Mouse (Mus musculus) neutrophil, adult 5-6 weeks (primary cell): ENCODE data around the gene Flnb. TPM values are rescaled to one million over a fixed set of nuclear protein-coding genes. Genes with fewer than 3 reads are reported as not detected.

Source experiments
- ATAC-seq: fragments of 151-379, 151-347 bp; 2 replicates; pipeline ENCODE4 v1.8.0; 2017; ENCODE audit warnings: mild to moderate bottlenecking, moderate TSS enrichment; ENCODE audit not compliant: insufficient number of reproducible peaks, poor library complexity, low FRiP score, severe bottlenecking; ENCODE audit errors: extremely low read depth
- total RNA-seq: library from RNA; stranded (forward); fragments of 200-1000 nt; gene quantifications from 2 replicates; pipeline ENCODE4 v1.2.3, GENCODE M21; 2017

The Flnb gene
- total RNA-seq, 1 experiment from 2014 or later, result 9.3 TPM

DNA sequence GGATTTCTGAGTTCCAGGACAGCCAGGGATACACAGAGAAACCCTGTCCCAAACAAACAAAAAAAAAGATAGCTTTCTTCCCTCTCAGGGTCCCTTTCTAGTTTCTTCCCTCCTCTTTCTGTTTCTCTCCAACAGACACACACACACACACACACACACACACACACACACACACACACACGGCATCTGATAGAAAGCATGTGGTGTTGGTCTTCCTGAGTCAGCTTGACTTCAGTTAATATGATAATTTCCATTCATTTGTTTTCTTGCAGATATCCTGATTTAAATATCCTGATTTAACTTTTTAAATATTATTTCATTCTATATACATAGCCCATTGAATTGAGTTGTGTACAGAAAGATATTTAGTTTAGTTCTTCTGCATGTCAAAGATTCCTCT is 110.6 kb downstream of the Flnb start:
- no peak for ATAC-seq

DNA sequence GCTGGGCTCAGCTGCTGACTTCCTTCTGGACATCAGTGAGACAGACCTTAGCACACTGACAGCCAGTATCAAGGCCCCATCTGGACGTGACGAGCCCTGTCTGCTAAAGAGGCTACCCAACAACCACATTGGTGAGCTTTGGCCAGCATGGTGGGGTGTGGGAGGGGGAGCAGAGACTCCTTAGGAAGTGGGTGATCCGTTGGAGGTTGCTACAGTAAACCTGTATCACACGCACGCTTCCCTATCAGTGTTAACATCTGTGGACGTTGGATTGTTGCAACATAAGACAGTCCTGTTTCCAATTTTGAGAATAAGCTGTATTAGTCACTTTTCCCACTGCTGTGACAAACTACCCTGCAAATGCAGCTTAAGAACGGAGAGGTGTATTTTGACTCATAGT is 111.3 kb downstream of the Flnb start:
- ATAC-seq, result no peak

DNA sequence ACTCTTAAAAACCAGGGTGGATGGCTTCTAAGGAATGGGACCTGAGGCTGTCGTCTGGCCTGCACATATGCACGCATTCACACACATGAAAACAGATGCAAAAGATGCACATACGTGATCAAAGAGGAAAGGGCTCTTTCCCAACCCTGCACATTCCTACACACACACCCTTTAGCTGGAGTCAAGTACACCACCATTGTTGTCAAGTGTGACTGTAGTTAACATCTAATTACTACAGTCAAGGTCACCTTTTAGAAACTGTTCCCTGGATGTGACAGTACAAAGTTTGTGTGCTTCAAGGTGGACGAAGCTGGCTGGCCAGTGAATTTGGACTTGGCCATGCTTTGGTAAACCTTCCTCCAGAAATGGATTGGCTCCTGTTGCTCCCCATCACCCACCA is 114.4 kb downstream of the Flnb start:
- ATAC-seq, result no peak

DNA sequence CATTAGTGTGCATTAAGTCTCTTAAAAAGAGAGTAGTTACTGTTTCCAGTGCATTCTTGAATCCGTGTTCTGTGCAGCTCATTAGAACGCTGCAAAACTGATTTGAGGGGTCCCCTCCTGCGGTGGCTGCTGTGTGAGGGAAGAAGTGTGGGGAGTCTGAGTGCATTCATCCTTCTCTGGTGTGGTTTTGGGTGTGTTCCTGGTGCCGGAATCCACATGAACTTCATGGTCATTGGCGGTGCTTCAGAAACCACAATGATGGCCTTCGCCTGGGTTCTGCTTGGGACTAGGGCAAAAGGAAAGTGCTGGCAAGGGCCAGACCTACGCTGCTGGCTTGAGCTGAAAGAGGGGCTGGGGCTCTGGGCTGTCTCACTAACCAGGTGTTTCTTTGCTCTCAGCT is 116.4 kb downstream of the Flnb start:
- no peak for ATAC-seq

DNA sequence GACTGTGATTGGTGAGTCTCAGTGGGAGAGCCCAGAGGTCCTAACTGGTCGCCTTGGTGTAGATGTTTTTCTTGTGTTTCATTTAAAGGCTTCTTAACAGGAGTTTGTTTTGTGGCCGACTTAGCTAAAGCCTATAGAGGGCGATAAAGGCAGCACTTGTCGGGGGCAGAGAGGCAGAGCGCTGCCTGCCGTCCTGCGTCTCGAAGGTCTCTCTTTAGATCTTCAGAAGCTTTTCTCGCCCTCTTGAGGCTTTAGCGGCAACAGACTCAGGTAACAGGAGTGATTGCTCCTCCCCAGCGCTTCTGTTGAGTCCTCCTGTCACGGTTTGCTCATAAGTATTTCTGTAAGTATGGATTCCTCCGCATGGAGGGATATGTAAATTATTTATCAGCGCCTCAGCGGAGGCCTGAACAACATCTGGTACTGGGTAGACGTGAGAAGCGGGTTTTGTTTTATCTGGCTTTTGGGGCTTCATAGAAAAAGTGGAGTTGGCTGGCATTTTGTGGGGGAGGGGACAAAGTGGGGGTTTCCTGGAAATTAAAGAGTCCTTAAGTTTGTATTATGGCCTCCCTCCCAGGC is 119.4 kb downstream of the Flnb start:
- ATAC-seq, result no peak

DNA sequence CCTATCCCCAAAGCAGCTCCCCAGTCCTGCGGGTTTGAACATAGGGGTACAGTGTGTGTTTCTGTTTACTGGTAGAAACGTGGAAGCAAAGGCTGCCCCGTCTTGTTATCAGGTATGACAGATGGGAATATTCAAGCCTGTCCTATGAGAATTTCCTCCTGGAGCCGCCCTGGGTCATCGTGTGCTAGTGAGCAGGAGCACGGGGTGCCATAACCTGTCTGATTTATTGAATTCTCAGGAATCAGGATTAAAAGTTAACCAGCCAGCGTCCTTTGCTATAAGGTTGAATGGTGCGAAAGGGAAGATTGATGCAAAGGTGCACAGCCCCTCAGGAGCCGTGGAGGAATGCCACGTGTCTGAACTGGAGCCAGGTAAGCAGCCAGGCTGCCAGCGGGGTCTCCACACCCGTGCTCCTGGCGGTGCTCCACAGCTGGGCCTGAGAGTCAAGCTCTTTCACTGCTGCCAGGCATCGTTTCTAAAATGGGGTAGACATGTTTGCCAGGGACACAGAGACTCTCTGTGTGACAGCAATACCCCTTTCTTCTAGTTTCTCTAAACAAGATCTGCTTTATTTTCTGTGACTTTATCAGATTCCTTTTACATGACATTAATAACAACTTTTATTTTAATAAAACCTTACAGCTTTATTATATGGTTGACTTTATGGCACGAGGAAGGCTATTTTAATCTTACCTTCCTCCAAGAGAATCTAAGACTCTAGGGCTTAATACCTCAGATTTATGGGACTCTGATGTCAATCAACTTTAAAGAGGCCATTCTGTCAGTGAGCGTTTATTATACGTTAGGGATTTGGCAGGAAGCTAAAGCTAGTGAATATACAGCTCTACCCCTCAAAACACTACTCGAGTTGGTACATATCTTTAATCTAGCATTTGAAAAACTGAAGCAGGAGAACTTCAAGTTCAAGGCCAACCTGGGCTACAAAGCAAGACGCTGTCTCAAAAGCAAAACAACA is 121.3 kb downstream of the Flnb start:
- ATAC-seq, result no peak

DNA sequence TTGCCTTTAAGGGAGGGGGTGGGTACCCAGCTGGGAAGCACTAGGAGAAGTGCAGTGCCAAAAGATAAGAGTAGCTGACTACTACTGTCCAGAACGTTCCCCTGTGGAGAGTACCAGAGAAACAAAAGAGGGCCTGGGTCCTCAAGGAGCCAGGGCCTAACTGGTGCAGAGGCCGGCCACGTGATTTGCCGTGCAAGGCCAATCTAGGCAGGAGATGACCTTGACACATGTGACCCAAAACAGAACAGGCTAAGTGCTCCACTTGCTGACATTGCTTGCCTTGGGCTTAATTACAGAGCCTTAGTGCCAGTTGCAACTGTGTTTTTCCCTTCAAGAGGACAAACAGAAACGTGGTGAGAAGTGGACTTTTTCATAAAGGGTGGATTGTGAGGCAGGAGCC is 123.7 kb downstream of the Flnb start:
- no peak for ATAC-seq

DNA sequence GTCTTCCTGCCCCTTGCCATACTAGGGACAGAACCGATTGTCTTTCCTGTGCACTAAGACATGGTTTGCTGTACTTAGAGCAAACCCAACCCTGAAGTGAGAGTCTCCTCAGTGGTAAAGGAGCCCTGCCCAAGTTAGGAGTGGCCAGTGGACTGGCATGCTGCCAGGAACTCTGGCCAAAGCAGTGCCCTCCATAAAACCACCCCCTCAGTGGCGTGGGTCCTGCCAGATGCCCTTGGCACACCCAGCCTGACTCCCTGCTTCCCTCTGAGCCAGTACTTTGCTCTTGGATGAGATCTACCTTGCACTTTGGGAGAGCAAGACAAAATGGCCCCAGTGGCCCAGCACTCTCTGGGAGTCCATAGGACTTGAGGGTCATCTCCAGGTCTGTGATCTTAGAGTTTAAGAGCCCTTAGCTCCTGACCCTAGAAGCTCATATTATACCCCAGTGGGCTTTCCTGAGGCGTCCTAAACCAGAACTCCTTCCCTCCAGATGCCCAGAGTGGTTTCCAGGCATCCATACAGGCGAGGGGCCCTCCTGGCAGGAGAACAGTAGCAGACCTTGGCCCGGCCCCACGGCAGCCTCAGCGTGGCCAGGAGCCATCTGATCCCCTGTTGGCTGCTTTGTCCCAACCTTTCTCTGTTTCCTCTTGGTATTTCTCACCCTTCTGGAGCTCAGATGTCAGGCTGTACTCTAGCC is 125.5 kb downstream of the Flnb start:
- ATAC-seq, result no peak

DNA sequence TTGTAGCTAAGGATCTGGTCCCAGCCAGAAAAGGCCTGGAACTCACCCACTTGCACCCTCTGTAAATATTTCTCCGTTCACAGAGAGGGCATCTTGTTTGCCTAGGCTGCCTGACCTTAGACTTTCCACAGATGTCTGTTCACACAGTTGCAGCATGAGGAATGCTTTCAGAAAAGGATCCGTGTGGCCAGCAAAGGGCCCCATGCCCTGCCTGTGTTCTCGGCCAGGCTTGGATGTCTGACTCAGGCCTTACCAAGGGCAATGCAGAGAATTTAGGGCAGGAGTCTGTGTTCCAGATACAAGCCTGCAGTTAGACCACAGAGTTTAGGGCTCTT is 126.0 kb downstream of the Flnb start:
- no peak for ATAC-seq

DNA sequence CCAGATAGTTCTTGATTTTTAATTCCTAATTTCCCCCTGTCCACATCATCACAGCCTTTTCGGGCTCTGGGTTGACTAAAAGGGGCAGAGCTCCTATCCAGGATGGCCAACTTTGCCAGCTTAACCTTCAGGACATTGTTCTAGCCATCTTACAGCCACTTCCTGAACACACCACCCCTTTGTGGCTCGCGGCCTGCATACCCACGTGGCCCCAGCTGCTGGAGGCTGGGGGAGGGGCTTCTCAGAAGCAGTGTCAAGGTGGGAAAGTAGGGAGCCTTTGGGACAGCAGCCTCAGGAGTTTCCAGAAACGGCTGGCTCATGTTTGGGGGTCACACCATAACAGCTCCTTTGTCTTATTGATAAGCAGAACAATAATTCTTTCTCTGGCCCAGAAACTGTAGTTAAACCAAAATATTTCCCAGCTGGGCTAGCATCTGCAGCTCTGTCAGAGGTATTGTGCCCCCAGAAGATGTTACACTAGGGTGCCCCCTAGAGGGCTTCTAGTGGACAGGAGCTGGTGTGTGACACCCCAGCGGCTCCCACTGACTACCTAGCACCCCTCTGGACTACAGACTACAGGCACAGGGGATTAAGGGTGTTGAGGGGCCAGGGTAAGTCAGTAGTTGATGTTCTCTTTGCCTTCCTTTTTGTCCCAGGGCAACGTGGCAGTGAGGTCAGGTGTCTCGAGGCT is 126.7 kb downstream of the Flnb start:
- 0 out of 2 replicates have a peak, but pooled peaks have one; percentile 22 for ATAC-seq

DNA sequence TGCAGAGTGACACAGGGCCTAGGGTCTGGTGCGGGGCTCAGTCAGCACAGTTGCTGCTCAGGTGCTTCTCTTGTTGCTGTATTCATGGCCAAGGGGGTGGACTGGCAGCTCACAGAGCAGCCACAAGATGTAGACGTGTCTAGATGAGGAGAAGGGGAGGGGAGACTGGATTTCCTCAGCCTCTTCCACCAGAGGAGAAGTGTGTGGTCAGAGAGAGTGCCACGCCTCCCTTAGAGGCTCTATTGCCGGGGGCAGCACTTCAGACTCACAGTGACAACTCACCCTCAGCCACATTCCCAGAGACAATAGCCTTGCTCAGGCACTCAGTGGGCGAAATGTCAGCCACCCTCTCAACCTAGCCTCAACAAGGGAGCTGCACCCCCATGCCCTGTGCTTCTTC is 127.5 kb downstream of the Flnb start:
- no peak for ATAC-seq

DNA sequence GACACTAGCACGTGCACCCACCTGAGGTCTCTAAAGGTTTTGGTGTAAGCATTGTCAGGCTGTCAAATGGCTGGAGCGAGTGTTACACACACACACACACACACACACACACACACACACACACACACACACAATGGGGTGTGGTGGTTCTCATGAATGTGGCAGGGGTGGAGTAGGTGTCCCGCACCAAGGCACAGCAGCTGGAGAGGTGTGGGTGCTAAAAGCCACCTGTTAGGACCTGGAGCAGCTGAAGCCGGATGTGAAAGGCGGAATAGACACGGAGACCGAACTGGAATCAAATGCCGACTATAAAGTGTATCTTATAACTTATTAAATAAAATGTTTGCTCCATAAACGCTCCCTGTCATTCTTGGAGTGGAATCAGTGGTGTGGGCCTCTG is 133.5 kb downstream of the Flnb start:
- no peak for ATAC-seq

DNA sequence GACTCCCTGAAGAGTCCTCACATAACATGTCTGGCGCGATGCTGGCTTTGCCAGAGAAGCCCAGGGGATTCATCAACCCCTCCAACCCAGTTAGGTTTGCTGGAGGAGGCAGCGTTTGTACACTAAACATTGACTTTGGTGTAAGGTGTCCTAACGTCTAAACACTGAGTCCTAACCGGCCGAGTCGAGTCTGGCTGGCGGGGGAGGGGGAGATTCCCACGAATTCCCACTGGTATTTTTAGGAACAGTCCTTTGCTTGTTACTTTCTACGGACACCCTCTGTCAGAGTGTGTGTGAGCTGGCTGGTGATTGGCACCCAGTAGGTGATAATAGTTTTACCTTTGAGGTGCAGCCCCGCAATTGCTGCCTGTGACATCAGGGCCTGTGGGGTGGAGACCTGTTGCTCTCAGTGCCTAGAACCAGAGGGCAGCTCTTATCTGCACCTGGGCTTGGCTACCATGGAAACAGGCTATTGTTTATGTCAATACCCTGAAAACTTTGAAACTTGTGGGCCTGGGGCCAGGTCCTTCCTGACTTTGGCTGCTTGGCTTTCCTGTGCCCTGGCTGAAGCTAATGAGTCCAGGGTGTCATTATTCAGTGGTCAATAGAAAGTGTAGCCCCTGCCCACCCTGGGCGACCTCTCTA is 135.0 kb downstream of the Flnb start:
- ATAC-seq, result no peak

DNA sequence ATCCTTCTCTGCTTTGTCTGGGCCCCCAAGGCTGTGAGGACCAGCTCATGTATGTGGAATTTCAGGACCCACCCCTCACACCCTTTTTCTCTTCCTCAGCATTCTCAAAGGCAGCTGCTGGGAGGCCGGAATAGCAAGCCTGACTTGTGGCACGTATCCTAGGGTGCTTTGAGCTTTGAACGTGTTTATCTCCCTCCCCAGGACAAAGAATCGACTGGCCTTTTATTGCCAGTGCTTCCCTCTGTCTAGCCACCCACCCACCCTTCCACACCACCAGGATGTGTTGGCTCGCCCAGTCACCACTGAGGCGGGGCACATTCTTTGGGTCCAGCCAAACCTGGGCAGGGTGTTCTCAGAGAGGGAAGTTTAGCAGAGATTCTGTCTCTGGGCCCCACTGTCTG is 136.3 kb downstream of the Flnb start:
- no peak for ATAC-seq

DNA sequence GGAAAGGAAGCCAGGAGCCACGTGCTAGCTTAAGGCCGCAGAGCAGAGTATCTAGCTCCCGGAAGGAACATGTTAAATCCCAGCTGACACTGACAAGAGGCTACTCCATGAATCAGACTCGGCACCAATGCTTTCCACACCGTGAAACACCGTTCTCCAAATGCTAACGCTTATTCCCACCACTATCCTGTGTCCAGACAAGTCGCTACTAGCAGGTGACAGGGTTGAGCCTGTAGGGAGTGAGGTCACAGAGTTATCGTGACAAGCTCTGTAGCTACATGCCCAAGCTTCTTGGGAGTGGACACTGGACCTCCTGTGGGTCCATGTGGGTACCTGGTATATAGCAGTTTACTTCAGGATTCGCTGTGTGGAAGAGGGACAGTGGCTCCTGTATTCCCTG is 138.7 kb downstream of the Flnb start:
- no peak for ATAC-seq

DNA sequence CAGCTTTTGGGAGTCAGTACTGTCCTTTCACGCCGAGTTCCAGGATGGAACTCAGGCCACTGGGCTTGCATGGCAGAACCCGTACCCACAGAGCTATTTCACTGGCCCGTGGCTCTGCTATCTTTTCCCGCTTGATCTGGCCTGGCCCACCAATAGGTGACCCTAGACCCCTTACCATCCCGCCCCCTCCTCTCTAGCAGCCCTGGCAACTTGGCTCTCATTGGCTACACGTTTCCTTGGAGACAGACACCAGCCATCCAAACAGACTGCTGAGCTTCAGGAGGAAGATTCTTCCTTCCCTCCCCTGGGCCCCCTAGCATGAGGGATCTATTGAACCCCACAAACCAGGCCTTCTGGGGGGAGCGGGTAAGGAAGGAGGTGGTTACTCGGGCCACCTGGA is 139.3 kb downstream of the Flnb start, which contains the start of gene Gm45521:
Gm45521 (plus strand) TSS at position 240 of the 400 bp plus-strand sequence.
- ATAC-seq, result no peak

DNA sequence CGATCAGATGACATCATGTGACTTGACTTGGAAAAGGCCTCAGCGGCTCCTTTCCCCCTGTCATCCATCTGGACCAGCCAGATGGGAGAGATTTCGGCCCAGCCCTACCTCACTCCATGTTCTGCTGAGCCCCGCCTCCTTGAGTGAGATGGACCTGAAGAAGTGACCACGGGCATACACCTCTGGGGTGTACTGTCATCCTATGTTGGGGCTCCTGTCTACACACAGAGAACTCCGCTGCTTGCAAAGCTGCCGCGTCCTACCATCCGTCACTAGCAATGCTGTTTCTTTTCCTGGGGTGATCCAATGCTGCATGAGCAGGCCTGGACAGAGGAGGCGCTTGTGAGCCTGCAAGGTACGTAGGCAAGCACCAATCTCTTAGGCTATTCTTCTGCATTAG is 142.9 kb downstream of the Flnb start:
- no peak for ATAC-seq

DNA sequence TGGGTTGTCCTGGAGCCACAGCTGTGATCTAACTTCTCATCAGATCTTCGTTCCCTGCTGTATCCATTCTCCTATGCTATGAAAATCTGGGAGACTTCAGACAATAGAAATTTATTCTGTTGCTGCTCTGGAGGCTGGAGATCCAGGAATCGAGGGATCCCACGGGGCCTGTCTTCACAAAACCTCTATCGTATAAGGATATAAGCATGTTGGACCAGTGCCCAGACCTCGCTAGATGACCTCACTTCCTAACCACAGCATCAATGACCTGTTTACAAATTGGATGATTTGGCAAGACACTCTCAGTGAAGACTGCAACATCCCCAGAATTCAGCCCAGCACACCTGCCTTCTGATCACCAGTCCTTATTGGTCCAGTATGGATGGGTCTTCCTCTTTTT is 144.0 kb downstream of the Flnb start:
- no peak for ATAC-seq

DNA sequence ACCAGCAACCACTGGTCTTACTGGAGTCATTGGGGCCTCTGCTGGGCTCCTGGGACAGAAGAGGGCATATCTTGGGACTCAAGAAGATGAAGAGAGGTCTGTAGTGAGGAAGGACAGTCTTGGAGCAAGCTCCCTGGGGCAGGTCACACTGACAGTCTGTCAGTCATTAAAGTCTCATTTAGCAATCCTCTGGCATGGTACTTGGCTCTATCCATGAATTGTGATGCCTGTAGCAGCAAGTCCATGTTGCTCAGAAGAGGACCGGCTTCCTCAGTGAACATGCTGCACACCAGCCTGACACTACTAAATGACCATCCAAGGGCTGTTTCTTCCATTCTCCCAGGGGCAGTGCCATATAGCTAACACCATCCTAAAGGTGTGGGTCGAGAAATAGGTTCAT is 144.9 kb downstream of the Flnb start:
- ATAC-seq, result no peak
